Mouse (Mus musculus): ENCODE data around the gene Prl8a1. TPM values are rescaled to one million over a fixed set of nuclear protein-coding genes. Genes with fewer than 3 reads are reported as not detected.

The Prl8a1 gene
- not detected in 2 replicates for polyA plus RNA-seq (2015; fragmentation: Nextera tagmentation; extraction: Ambion mirVana)

GRCm38 (mm10) chr13:27582071-27582470 is at the start of gene Prl8a1:
Gene Prl8a1, minus strand, starts transcription at chr13:27582171.
- 86% methylated on average over 2 of the region's 2 CpGs for WGBS
- Histone ChIP-seq H3K4me1 (ENCODE audit: control insufficient read depth, insufficient read depth, low read length) (no peaks in the 10 kb centered on the region), H3K9ac (ENCODE audit: low read depth, low read length) (no peak within 1 kb of the TSS), H3K4me3 (ENCODE audit: low read length) (no peak within 1 kb of the TSS), H3K27me3 (replicated peaks; ENCODE audit: control insufficient read depth, insufficient read depth, low read length) (no peaks in the 10 kb centered on the region), H3K27ac (ENCODE audit: low read length) (no peak within 1 kb of the TSS), H3K9me3 (ENCODE audit: control insufficient read depth, low read length) (no peaks in the 10 kb centered on the region), H3K36me3 (ENCODE audit: control insufficient read depth, insufficient read depth, low read length) (no peaks in the 10 kb centered on the region), H3K4me2 (ENCODE audit: low read depth, low read length) (no peak within 1 kb of the TSS)
- no peak for ATAC-seq

- no peaks in the 10 kb centered on the region for H3K4me1 ChIP-seq (ENCODE audit: control insufficient read depth, insufficient read depth, low read length)
- no peak within 1 kb of the TSS for H3K27ac ChIP-seq (ENCODE audit: low read length)
- WGBS: 79% methylated on average over 4 of the region's 4 CpGs
- no peak within 1 kb of the TSS for H3K4me3 ChIP-seq (ENCODE audit: low read length)
- no peak within 1 kb of the TSS for H3K4me2 ChIP-seq (ENCODE audit: low read depth, low read length)
- H3K27me3 ChIP-seq (replicated peaks; ENCODE audit: control insufficient read depth, insufficient read depth, low read length): no peaks in the 10 kb centered on the region
- ATAC-seq: no peak
- H3K9me3 ChIP-seq (ENCODE audit: control insufficient read depth, low read length): no peaks in the 10 kb centered on the region
- no peak within 1 kb of the TSS for H3K9ac ChIP-seq (ENCODE audit: low read depth, low read length)
- H3K36me3 ChIP-seq (ENCODE audit: control insufficient read depth, insufficient read depth, low read length): no peaks in the 10 kb centered on the region
Measured at GRCm38 (mm10) chr13:27610482-27610881, 28.5 kb upstream of the Prl8a1 start, which contains the start of gene Prl7b1. Gene Prl7b1, minus strand, starts transcription at chr13:27610582.

- no peak for ATAC-seq
- 83% methylated on average over 2 of the region's 2 CpGs for WGBS
- no peaks in the 10 kb centered on the region for H3K4me1 ChIP-seq (ENCODE audit: control insufficient read depth, insufficient read depth, low read length)
- no peaks in the 10 kb centered on the region for H3K27me3 ChIP-seq (replicated peaks; ENCODE audit: control insufficient read depth, insufficient read depth, low read length)
- no peak within 1 kb of the TSS for H3K9ac ChIP-seq (ENCODE audit: low read depth, low read length)
- H3K36me3 ChIP-seq (ENCODE audit: control insufficient read depth, insufficient read depth, low read length): no peaks in the 10 kb centered on the region
- H3K4me3 ChIP-seq (ENCODE audit: low read length): no peak within 1 kb of the TSS
- H3K27ac ChIP-seq (ENCODE audit: low read length): no peak within 1 kb of the TSS
- no peaks in the 10 kb centered on the region for H3K9me3 ChIP-seq (ENCODE audit: control insufficient read depth, low read length)
- H3K4me2 ChIP-seq (ENCODE audit: low read depth, low read length): no peak within 1 kb of the TSS
Measured at GRCm38 (mm10) chr13:27564506-27564905, 17.5 kb downstream of the Prl8a1 start, which contains the start of gene Prl8a9. Gene Prl8a9, minus strand, starts transcription at chr13:27564606.

- H3K4me2 ChIP-seq (ENCODE audit: low read depth, low read length): no peak overlapping the region
- no peak overlapping the region for H3K9ac ChIP-seq (ENCODE audit: low read depth, low read length)
- no peaks in the 10 kb centered on the region for H3K9me3 ChIP-seq (ENCODE audit: control insufficient read depth, low read length)
- no peaks in the 10 kb centered on the region for H3K4me1 ChIP-seq (ENCODE audit: control insufficient read depth, insufficient read depth, low read length)
- H3K27me3 ChIP-seq (replicated peaks; ENCODE audit: control insufficient read depth, insufficient read depth, low read length): no peaks in the 10 kb centered on the region
- H3K4me3 ChIP-seq (ENCODE audit: low read length): no peak overlapping the region
- no peak overlapping the region for H3K27ac ChIP-seq (ENCODE audit: low read length)
- no peaks in the 10 kb centered on the region for H3K36me3 ChIP-seq (ENCODE audit: control insufficient read depth, insufficient read depth, low read length)
- no peak for ATAC-seq
Measured at GRCm38 (mm10) chr13:27553336-27553735, 28.6 kb downstream of the Prl8a1 start.

Other genes starting within 250 kb of the Prl8a1 start
- gene Prl8a2, start 236.5 kb downstream of the Prl8a1 start, polyA plus RNA-seq (2015; fragmentation: Nextera tagmentation; extraction: Ambion mirVana): not detected in 2 replicates
- not detected in 2 replicates for gene Prl2b1, start 191.3 kb downstream of the Prl8a1 start, polyA plus RNA-seq (2015; fragmentation: Nextera tagmentation; extraction: Ambion mirVana)
- not detected in 2 replicates for gene Prl8a6, start 143.5 kb downstream of the Prl8a1 start, polyA plus RNA-seq (2015; fragmentation: Nextera tagmentation; extraction: Ambion mirVana)
- not detected in 2 replicates for gene Prl8a8, start 69.0 kb downstream of the Prl8a1 start, polyA plus RNA-seq (2015; fragmentation: Nextera tagmentation; extraction: Ambion mirVana)
- gene Prl8a9, start 17.6 kb downstream of the Prl8a1 start, polyA plus RNA-seq (2015; fragmentation: Nextera tagmentation; extraction: Ambion mirVana): not detected in 2 replicates
- gene Prl7b1, start 28.4 kb upstream of the Prl8a1 start, polyA plus RNA-seq (2015; fragmentation: Nextera tagmentation; extraction: Ambion mirVana): not detected in 2 replicates
- not detected in 2 replicates for gene Prl7a1, start 60.3 kb upstream of the Prl8a1 start, polyA plus RNA-seq (2015; fragmentation: Nextera tagmentation; extraction: Ambion mirVana)
- gene Prl7a2, start 85.9 kb upstream of the Prl8a1 start, polyA plus RNA-seq (2015; fragmentation: Nextera tagmentation; extraction: Ambion mirVana): not detected in 2 replicates
- gene Prl7d1, start 134.6 kb upstream of the Prl8a1 start, polyA plus RNA-seq (2015; fragmentation: Nextera tagmentation; extraction: Ambion mirVana): not detected in 2 replicates
- not detected in 2 replicates for gene Prl7c1, start 198.6 kb upstream of the Prl8a1 start, polyA plus RNA-seq (2015; fragmentation: Nextera tagmentation; extraction: Ambion mirVana)
- gene Prl2a1, start 219.5 kb upstream of the Prl8a1 start, polyA plus RNA-seq (2015; fragmentation: Nextera tagmentation; extraction: Ambion mirVana): not detected in 2 replicates

All from intestine, embryonic 16.5 days (tissue).